Mouse (Mus musculus): Measurements from ENCODE around the gene Rgl3. TPM values are rescaled to one million over a fixed set of nuclear protein-coding genes. Genes with fewer than 3 reads are reported as not detected.

The Rgl3 gene
- polyA plus RNA-seq (2012; ENCODE audit: insufficient read depth, insufficient read length, missing spikeins): 5.2 and 9.5 TPM in 2 replicates

DNA sequence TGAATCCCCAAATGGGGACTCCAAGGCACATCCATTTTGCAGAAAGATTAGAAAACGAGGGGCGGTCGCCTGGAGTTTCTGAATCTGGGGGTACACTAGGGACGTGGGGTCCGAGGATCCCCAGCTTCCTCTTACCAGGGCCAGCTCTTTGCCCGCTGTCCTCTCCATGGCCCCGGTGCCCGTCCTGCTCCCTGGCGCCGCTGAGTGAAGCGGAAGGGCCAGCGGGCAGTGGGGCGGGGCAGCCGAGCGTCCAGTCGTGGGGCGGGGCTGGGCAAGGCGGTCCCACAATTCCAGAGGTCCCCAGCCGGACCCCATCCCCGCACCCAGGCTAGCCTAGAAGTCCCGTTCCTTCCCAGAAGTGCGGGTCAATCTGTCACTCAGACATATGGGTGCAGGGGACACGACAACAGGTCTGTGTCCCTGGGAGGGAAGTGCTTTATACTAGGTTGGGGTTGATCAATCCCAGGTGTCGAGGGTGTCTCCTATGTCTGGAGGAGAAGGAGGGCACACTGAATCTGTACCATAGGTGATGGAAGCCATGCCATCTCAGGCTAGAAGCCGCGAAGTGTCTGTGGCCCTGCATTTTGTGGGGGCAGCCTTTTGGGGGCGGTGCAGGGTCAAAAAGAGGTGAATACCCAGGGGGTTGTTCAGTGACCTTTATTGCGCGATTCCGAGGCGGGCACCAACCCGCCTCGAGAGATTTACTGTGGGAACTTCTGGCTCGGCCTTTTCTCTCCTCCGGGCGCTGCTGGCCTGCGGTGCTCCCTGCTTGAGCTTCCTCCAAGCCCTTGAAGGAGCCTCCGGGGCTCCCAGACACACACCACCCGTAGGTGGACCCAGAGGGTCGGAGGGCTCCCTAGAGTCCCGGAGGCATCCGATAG is at the start of gene Rgl3:
Gene Rgl3, minus strand, starts transcription at position 217 of the 881 bp plus-strand sequence.
- peak within 1 kb of the TSS; percentile 62 for H3K4me3 ChIP-seq (ENCODE audit: insufficient read depth, low read length)

DNA sequence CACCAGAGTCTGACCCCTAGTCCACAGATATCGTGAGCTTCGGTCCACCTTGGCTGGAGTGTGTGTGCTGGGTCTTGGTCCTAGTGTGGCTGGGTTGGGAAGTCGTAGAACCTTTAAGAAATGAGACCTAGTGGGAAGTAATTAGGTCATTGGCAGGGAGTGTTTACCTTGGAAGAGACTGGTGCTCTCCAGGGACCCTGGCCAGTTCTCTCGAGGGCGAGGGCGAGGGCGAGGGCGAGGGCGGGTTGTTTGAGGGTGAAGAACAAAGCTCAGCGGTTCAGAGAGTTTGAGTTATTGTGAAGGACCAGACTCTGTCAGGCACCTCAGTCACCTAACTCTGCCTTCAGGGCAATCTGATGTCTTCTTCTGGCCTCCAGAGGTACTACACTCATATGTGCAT is 48.6 kb upstream of the Rgl3 start:
- no peaks in the 10 kb centered on the region for H3K4me1 ChIP-seq (ENCODE audit: control insufficient read depth, insufficient read depth, low read length)

More for the DNA sequence above, at the start of gene Rgl3:
- TF ChIP-seq POLR2A (IDR thresholded peaks at IDR 0.05; ENCODE audit: borderline replicate concordance, low read depth, low read length) (no peak), CTCF (IDR thresholded peaks at IDR 0.05; ENCODE audit: low read depth, low read length) (no peak)
- Histone ChIP-seq H3K4me1 (ENCODE audit: control insufficient read depth, insufficient read depth, low read length) (0 out of 2 replicates have a peak, but pooled peaks cover 2% of the 10 kb centered on the region), H3K27ac (ENCODE audit: insufficient read depth, low read depth, low read length) (no peak within 1 kb of the TSS)

DNA sequence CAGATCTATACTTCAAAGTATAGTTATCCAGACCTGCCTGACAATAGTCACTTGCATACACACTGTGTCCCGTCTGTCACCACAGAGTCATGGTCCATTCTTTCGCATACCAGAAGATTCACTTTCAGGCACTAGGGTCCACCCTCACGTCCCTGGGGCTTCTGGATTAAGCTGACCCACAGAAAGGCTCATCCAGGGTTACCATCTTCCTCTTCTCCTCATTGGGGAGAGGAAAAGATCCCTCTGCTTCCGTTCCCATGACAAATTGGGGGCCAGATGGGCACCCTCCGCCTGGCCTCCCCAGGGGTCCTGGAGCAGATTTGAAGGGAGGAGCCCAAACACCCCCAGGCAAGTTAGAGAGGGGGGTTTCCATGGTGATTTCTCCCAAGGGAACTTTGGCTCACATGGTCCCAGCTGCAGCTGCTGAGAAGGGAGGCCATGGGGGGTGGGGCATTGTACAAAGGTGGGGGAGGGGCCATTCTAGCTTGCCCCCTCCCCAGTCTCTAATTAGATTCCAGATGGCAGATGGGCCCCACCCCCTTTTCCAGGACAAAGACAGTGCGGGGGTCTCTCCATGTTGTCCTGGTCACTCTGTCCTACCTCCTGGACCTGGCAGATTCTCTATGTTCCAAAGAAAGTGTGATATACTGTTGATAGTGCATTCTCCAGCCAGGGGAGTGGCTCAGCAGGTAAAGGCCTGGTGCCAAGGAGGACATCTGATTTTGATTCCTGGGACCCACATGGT is 46.2 kb upstream of the Rgl3 start:
- TF ChIP-seq POLR2A (IDR thresholded peaks at IDR 0.05; ENCODE audit: borderline replicate concordance, low read depth, low read length) (no peak), CTCF (IDR thresholded peaks at IDR 0.05; ENCODE audit: low read depth, low read length) (no peak)
- H3K27ac ChIP-seq (ENCODE audit: insufficient read depth, low read depth, low read length): no peak overlapping the region
- H3K4me1 ChIP-seq (ENCODE audit: control insufficient read depth, insufficient read depth, low read length): no peaks in the 10 kb centered on the region
- no peak overlapping the region for H3K4me3 ChIP-seq (ENCODE audit: insufficient read depth, low read length)

More for the DNA sequence above, 48.6 kb upstream of the Rgl3 start:
- Histone ChIP-seq H3K27ac (ENCODE audit: insufficient read depth, low read depth, low read length) (no peak overlapping the region), H3K4me3 (ENCODE audit: insufficient read depth, low read length) (no peak overlapping the region)
- no peak for TF ChIP-seq CTCF (IDR thresholded peaks at IDR 0.05; ENCODE audit: low read depth, low read length)
- no peak for TF ChIP-seq POLR2A (IDR thresholded peaks at IDR 0.05; ENCODE audit: borderline replicate concordance, low read depth, low read length)

DNA sequence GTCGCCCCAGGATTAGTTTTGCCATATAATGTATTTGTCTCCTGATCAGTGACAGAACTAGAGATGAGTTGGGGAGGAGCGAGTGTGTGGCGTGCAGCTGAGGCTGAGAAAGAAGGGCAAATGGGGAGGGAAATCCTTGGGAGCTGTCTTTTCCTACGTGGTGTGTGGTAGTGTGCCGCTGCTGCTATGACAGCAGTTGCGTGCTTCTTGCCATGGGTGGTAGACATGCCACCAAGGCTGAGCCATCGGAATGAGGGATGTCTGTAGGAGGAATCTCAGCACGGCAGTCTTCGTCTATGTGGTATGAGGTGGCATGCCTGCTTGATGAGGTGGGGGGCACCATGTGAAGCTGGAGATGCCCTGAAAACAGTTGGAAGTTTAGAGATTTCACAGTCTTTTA is 41.1 kb upstream of the Rgl3 start:
- TF ChIP-seq POLR2A (IDR thresholded peaks at IDR 0.05; ENCODE audit: borderline replicate concordance, low read depth, low read length): no peak
- no peak for TF ChIP-seq CTCF (IDR thresholded peaks at IDR 0.05; ENCODE audit: low read depth, low read length)
- H3K4me1 ChIP-seq (ENCODE audit: control insufficient read depth, insufficient read depth, low read length): no peaks in the 10 kb centered on the region
- no peak overlapping the region for H3K4me3 ChIP-seq (ENCODE audit: insufficient read depth, low read length)
- H3K27ac ChIP-seq (ENCODE audit: insufficient read depth, low read depth, low read length): no peak overlapping the region

DNA sequence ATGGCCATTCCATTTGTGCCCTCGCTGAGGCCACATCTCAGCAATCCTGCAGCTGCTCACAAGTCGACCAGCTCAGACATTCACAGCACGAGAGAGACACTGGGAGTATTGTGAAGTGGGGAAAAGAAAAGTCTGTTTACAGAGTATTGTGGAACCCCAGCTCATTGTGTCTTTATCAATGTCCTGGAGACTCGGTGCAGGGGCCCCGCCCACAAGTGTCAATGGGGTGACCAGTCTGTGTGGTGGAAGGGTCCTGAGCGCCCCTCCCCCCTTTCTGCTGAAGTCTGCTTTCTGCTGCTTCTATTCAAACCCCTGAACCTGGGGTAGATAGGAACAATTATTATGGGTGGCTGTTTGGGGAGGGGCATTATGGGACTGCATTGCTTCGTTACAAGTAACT is 39.2 kb upstream of the Rgl3 start:
- Histone ChIP-seq H3K4me1 (ENCODE audit: control insufficient read depth, insufficient read depth, low read length) (no peaks in the 10 kb centered on the region), H3K27ac (ENCODE audit: insufficient read depth, low read depth, low read length) (no peak overlapping the region), H3K4me3 (ENCODE audit: insufficient read depth, low read length) (no peak overlapping the region)
- TF ChIP-seq CTCF (IDR thresholded peaks at IDR 0.05; ENCODE audit: low read depth, low read length): no peak
- no peak for TF ChIP-seq POLR2A (IDR thresholded peaks at IDR 0.05; ENCODE audit: borderline replicate concordance, low read depth, low read length)

DNA sequence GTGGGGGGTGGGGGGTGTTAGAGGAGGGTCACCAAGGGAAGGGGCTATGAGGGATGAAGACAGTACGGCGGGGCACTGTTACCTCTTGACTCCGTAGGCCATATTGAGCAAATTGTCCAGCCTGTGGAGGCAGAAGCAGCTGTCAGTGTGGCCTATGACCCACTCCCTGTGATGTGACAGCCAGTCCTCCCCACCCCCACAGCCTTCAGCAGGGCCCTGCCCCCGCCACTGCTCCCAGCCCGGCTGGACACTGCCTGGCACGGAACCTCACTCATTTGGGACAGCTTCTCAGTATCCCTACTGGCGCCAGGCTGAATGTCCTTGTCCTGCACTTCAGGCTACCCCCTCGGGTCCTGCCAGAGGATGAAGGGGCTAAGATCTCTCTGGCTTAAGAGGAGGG is 35.3 kb upstream of the Rgl3 start:
- TF ChIP-seq CTCF (IDR thresholded peaks at IDR 0.05; ENCODE audit: low read depth, low read length): no peak
- no peak for TF ChIP-seq POLR2A (IDR thresholded peaks at IDR 0.05; ENCODE audit: borderline replicate concordance, low read depth, low read length)
- no peak overlapping the region for H3K27ac ChIP-seq (ENCODE audit: insufficient read depth, low read depth, low read length)
- H3K4me1 ChIP-seq (ENCODE audit: control insufficient read depth, insufficient read depth, low read length): no peaks in the 10 kb centered on the region
- H3K4me3 ChIP-seq (ENCODE audit: insufficient read depth, low read length): no peak overlapping the region

DNA sequence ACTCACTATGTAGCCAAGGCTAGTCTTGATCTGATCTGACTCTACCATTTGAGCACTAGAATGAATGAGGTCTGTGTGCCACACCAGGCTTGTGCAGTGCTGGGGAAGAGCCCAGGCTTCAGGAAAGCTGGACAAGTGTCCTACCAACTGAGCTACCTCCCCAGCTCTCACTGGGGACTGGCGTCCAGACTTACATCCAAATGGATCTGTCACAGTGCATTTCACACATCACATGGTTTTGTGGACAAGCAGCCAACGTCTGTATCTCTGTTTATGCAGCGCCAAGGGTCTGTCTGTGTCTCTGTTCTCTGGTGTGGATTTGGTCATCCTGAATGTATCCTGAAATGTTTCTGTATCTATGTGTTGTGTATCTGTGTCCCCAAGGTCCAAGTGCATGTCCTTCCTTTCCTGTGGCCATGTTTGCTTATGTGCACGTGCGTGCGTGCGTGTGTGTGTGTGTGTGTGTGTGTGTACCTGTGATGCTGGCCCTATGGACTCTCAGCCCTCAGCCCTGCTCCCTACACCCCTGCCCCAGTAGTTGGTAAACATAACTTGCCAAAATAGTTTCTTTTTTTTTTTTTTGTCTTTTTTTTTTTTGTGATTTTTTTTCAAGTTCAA is 28.1 kb upstream of the Rgl3 start:
- H3K4me3 ChIP-seq (ENCODE audit: insufficient read depth, low read length): no peak overlapping the region
- H3K4me1 ChIP-seq (ENCODE audit: control insufficient read depth, insufficient read depth, low read length): peaks cover 8% of the 10 kb centered on the region
- no peak overlapping the region for H3K27ac ChIP-seq (ENCODE audit: insufficient read depth, low read depth, low read length)
- TF ChIP-seq CTCF (IDR thresholded peaks at IDR 0.05; ENCODE audit: low read depth, low read length) (no peak), POLR2A (IDR thresholded peaks at IDR 0.05; ENCODE audit: borderline replicate concordance, low read depth, low read length) (no peak)

DNA sequence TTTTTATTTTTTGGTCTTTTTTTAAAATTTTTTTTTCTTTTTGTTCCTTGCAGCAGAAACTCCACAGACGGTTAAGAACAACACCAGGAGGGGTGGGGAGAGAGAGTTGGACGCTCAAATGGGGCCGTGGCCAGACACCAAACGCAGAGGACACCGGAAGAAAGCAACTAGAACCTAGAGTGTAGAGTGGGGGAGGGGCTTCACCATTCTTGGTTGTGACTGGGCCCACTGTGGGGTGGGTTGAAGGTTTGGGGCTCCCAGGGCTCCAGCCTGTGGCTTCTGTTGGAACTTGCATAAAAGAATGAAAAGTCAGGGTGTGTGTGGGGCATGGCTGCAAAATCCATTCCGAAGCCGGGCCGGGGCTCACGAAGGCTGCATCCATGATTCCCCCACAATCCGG is 27.0 kb upstream of the Rgl3 start:
- TF ChIP-seq POLR2A (IDR thresholded peaks at IDR 0.05; ENCODE audit: borderline replicate concordance, low read depth, low read length) (no peak), CTCF (IDR thresholded peaks at IDR 0.05; ENCODE audit: low read depth, low read length) (no peak)
- no peak overlapping the region for H3K4me3 ChIP-seq (ENCODE audit: insufficient read depth, low read length)
- peaks cover 8% of the 10 kb centered on the region for H3K4me1 ChIP-seq (ENCODE audit: control insufficient read depth, insufficient read depth, low read length)
- no peak overlapping the region for H3K27ac ChIP-seq (ENCODE audit: insufficient read depth, low read depth, low read length)

DNA sequence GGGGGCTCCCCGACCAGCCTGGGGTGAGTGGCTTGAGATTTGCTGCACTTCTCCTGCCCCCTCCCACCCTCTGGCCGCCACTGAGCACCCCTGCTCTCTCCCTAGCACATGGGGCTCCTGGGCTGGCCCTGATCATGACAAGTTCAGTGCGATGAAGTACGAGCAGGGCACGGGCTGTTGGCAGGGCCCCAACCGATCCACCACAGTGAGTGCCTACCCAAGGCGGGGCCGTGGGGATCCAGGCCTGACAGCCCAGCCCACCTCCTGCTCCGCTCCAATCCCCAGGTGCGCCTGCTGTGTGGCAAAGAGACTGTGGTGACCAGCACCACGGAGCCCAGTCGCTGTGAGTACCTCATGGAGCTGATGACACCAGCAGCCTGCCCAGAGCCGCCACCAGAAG is 23.5 kb upstream of the Rgl3 start:
- Histone ChIP-seq H3K4me3 (ENCODE audit: insufficient read depth, low read length) (no peak overlapping the region), H3K4me1 (ENCODE audit: control insufficient read depth, insufficient read depth, low read length) (peaks cover 8% of the 10 kb centered on the region), H3K27ac (ENCODE audit: insufficient read depth, low read depth, low read length) (no peak overlapping the region)
- TF ChIP-seq CTCF (IDR thresholded peaks at IDR 0.05; ENCODE audit: low read depth, low read length) (no peak), POLR2A (IDR thresholded peaks at IDR 0.05; ENCODE audit: borderline replicate concordance, low read depth, low read length) (no peak)
